Mouse (Mus musculus) erythroid progenitor cell, adult 5-6 weeks (primary cell): Measurements from ENCODE around the gene Ttc6. TPM values are rescaled to one million over a fixed set of nuclear protein-coding genes. Genes with fewer than 3 reads are reported as not detected.

Experiments
- ATAC-seq: replicated peaks from 2 replicates; pipeline ENCODE4 v1.8.0; 2016; ENCODE audit warnings: moderate number of reproducible peaks, mild to moderate bottlenecking, moderate TSS enrichment, inconsistent platforms; ENCODE audit not compliant: poor library complexity, low FRiP score, severe bottlenecking
- total RNA-seq, 2 experiments: library from RNA; stranded (forward) in 1 of 2; stranded (reverse) in 1 of 2; fragments of 150-400 nt in 1 of 2; fragments of 186-747, 209-891 nt in 1 of 2; gene quantifications; 2 replicates each; pipeline versions ENCODE4 v1.2.3 to v1.2.4; 2015 to 2017; ENCODE audit warnings: low replicate concordance in 2 of 2

The Ttc6 gene
- total RNA-seq (2015; ENCODE audit: low replicate concordance) (not detected in 2 replicates), total RNA-seq (2017; ENCODE audit: low replicate concordance) (not detected in 2 replicates)

- ATAC-seq, result no peak
Measured at GRCm38 (mm10) chr12:57563909-57564308, at the start of gene Ttc6. Gene Ttc6, plus strand, starts transcription at chr12:57564113.

DNA sequence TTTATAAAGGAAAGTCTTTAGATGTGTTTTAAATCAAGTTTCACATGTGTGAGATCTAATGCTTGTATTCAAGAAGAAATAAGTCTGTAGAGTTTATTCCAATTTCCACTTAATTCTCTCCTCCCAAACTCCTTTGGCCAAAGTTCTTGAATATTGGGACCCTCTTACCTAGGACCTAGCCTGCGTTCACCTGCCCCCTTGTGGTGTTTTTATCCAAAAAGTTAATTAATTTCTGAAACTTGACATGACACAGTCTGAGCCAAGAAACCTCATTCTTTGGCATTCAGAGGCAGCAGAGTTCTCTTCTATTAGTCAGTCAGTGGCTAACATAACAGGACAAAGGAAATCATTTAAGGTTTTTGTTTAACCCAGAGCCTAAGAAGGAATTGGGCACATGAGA is 49.4 kb upstream of the Ttc6 start:
- ATAC-seq, result no peak

DNA sequence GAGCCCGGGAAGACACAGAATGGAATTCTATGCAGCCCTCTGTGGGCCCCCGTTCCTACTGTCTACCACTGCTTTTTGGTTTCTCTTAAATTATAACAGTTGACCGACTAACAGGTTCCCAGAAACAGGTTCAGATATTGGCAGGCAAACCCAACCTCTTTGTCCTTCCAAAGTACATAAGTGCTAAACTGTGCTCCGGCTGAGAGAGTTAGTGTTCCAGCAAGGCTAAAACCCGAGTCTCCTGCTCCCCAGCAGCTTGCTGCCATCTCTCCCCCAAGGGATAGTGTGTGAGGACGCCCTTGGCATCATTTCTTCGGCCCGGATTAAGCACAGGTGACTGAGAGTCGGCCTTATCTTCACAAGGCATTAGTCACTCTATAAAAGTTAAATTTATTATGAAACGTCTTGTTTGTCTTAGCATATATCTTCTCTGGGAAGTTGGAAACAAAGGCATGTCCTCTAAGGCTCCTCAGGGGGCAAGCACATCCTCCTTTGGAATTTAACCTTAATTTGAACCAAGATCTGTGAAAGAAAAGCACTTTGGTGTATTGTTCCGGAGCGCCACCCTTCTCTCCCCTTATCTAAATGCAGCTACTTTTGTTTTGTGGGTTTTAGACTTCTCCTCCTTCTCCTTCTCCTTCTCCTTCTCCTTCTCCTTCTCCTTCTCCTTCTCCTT is 48.1 kb upstream of the Ttc6 start:
- no peak for ATAC-seq

DNA sequence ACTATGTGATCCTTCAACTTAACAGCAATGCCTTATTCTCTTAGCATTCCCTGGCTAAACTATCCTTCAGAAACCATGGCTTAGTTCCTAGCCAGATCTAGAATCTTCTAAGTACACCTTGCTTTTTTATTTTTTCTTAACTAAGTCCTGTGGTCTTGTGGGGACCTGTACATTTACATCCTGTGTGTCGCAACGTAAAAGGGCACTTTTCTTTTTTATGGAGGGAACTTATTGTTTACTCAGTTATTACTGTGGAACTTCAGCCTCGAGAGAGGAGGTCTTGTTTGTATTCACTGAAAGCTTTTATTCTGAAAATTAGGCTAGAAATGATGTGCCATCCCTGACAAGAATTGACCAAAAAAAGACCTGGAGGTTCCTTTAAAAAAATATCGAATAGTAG is 35.6 kb upstream of the Ttc6 start:
- ATAC-seq, result no peak

DNA sequence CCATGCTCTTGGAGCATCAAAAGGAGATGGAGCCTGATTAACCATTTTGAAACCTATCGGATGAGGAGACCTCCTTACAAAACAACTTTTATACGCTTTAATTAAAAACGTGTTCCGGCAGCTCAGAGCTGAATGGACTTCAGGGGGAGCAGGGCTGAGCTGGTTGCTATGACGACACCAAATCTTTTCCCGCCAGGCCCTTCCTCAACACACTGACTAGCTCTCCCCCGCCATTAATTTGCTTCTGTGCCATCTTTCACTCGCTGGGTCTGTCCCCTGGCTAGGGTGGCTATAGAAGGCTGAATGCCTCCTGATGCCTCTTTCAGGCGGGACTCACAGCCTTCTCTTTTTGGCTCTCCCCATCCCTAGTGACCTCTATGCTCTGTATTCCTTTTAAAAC is 33.4 kb upstream of the Ttc6 start:
- no peak for ATAC-seq

DNA sequence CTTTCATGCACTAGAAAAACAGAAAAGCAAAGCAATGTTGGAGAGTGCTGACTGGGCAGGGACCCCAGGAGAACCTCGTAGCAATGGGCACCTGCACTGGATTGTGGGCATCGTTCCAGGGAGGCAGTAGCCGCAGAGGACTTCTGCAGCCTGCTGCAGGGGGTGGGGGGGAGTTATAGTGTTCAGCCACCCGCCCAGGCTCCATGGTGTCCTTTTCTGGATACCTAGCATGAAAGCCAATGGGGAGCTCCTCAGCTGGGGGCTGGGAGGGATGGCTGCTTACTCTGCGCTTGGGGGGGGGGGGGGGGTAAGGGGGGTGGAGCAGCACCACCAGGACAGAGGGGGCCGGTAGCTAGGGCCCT is 29.4 kb upstream of the Ttc6 start:
- no peak for ATAC-seq

DNA sequence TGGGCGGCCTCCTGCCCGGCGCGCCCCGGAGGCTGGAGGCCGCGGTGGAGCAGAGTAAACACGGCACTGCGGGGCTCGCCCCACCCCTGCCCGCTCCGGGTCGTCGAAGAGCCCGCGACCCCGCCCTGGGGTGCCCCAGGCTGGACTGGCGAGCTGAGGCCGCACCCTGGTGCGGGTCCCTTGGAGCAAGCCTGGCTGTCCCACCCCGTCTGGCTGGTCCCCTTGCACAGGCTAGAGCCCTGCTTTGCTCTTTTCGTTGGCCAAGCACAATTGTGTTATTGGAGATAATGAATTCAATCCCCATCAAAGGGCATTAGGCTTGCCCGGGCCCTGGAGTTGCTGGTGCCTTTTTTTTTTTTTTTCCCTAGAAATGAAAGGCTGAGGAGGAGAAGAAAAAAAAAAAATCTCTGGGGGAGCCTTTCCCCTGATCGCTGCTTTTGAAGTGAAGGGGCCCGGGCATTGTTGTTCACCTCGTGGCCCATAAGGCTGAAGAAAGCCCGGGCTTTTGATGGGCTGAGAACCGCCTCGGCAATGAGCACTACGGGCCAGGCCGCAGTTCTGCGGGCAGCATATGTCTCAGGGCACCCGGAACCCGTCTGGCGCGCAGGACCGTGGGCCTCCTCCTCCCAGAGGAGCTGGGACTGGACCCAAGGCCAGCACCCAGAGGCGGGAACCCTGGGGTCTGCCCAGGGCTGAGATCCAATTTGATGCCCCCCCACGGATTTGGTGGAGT is 28.9 kb upstream of the Ttc6 start:
- ATAC-seq, result no peak

- no peak for ATAC-seq
Measured at GRCm38 (mm10) chr12:57536056-57536908, 27.6 kb upstream of the Ttc6 start.

DNA sequence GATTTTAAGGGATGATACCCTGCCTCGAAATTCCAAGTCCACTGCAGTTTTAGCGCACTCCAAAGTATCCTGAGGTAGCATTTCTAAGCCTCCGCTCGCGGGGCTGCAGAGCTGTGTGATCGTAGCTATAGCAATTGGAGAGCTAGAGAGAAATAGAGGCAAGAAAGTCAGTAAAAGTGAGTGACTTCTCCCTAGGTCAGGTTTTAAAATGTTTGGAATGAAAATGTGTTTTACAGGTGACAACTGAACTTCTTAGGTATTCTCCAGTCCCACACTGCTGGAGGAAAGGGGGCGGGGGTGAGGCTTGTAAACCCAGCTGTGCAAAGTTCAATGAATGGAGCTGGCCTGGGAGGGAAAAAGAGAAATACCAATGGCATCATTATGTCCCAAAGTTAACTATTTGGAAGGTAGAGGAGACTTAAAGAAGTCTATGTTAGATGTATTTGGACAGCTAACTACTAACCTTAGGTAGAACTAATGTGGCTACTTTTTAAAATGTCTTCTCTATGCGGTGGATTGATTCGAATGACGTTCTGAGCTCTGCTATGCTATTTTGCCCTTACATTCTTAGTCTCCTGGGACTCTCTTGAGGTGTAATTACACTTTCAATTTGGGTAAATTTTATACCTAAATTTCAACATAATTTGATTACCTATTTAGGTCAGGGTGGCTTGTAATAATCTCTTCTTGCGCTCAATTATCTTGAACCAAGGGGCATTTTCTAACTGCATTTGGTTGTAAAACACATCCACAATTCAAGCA is 26.8 kb upstream of the Ttc6 start:
- ATAC-seq, result no peak

DNA sequence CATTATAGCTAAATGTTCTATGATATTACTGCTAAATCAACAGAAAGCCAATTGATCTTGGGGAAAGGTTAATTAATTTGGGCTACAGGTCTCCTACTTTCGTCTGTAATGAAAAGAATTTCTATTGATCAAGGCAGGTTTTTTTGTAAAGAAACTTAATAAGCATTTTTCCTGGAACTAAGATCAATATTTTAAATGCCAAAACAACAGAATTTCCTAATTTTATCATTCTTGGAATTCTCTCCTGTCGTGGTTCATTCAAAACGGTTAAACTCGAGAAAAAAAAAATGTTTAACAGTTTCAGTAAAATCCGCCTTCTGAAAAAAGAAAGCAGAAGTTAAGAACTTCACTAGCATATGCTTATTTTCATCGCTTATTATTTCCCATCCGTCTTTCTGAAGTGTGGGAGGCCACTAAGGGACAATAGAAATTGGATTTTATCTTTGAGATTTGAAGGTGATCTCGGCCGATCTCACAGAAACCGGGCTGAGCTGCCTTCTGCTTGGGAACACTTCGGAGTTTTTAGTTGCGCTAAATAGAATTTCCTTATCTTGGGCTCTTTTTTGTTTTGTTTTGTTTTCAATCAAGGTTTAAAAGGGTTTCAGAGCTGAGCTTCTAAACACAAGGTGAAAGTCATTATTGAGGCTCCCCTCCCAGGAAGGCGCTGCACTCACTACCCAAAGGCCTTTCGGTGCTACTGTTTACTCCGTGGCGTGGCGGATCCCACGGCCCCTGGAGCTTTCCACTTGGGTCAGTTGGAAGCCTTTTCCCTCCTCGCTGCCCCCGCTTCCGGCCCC is 25.9 kb upstream of the Ttc6 start:
- ATAC-seq, result no peak

DNA sequence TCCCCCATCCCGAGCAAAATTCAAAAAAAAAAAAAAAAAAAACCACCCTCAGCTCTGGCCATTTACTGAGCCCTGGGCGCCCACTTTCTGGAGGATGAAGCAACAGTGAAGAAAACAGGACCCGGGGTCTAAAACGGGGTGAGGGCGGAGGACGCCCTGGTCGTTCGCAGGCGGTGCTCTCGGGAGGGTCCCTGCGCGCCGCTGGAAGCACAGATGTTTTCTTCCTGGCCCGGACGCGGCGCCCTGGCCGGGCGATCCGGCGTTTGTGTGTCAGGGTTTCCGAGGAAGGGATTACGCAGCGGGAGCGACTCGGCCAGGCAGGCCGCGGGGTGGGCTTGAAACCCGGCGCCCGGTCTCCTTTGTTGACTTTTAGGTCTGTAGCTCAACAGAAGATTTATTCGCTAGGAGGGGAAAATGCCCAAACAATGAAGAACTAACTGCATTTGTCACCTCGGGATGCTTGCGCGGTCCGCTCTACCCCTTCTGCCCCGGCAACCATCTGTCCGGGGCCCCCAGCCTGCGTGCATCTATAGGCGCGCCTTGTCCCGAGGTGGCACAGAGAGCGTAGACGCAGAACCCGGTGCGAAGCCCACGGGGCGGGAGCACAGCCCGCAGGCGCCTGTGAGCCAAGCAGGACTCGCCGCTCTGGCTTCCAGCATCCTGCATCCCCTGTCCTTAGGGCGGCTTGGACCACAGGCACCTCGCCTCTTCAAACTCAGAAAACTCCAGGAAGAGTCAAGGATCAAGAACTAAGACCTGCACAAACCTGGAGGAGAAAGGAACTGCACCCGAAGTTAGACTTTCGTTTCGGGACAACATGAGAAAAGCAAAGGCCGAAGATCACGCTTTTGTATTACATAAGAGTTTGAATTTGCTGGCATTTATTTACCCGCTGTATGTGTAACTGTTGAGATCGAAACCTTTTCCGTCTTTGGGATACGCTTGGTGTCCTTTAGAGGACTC is 25.0 kb upstream of the Ttc6 start:
- no peak for ATAC-seq

DNA sequence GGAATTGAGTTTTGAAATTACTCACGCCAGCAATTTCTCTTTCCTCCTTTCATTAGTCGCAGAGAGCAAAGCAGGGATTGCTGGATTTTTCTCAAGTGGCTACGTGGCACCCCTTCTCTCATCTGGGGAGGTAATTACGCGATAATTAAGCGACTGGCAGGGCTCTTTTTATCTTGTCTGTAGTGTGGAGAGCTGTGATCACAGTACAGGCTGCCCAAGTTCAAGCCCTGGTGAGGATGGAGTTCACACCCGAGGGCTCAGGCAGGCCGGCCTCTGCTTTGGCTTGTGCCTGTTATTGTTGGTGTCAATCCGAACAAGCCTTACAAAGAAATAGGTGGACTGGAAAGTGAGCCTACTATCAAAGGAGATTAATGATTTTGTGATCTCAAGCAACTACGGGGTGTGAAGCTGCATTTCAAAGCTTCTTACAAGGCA is 24.3 kb upstream of the Ttc6 start:
- ATAC-seq, result no peak

DNA sequence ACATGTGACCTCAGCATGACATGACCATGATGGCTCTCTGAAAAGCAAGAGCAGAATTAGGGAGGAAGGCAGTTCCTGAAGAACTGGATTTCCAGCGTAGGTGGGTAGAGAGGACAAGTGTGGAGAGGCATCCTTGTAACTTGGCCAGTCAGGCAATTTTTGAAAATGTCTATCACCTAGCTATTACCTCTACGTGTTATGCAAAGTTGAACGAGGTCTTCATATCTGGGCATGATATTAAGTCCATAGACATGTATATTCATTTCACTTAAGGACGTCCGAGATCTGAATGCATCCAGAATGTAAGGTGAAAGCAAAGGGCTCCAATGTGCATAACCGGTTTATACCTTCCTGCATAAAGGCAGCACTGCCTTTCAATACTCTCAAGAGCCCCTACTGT is 22.8 kb upstream of the Ttc6 start:
- no peak for ATAC-seq

DNA sequence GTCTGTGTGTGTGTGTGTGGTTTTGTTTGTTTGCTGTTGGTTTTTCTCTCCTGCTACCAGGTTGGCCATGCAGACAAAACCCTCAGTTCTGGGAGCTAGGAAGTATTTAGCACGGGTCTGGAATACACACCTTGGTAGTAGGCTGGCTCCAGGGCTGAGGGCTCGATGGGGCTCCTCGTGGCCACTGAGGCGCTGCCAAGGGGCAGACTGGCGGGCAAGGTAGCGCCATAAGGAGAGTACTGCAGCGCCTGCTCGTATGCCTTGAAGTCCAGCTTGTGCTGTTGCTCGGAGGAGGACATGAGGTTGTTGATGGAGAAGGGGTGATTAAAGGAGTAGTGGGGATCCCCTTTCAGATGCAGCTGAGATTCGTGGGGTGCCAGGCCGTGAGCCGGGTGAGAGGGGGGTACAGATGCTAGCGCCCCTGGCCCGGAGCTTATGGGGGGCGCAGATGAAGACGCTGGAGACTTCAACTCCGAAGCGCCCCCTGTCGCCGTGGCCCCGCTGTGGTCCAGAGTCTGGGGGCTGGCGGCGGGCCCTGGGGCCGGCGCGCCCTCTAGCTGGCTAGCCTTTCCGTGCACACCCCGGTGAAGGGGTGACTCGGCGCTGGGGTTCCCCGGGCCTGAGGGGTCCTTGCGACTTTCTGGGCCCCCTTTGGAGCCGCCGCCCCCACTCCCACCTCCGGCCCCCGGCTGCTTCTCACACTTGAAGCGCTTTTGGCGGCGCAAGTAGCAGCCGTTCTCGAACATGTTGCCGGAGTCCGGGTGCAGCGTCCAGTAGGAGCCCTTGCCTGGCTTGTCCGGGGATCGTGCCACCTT is 21.8 kb upstream of the Ttc6 start:
- no peak for ATAC-seq

DNA sequence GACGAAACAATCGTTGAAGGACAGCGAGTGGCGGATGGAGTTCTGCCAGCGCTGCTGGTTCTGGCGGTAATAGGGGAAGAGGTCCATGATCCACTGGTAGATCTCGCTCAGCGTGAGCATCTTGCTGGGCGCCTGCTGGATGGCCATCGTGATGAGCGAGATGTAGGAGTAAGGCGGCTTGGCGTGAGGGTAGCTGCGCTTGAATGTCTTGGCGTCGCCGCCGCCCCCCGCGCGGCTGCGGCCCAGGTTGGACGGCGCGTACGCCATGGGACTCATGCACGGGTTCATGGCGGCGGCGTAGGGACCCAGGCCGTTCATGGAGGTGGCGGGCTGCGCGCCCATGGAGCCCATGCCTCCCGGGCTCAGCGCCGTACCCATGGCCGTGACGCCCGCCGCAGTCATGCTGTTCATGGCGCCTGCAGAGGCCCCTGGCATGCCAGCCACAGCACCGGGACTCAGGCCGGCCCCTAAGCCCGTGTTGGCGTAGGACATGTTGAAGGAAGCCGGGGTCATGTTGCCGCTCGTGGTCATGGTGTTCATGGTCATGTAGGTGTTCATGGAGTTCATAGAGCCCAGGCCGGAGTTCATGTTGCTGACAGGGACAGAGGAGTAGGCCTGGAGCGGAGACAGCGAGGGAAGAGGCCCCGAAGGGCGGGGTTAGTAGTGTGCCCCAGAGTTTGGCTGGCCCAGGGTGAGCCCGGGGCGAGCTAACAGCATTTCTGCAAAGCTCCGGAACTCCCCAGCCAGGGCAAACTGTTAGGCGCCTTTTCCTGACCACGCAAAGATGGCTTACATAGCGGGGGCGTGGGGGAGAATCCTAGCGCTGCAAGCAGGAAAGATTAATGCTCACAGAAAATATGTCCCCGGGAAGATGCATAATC is 20.9 kb upstream of the Ttc6 start:
- no peak for ATAC-seq

DNA sequence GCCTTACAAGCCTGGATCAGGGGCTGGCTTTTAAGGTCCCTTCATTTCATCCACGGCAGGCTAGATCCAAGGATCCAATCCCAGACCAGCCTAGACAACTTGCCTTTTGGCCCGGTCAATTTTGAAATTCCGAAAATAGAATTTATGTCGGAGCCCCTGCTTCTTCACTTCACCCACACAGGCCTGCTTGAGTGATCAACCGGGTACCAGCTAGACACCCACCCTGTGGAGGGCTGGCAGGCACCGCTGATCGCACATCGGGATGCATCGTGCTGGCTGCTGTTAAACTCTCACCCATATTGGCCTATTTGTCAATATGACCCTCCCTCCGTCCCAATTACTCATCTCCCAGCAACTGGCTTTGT is 20.3 kb upstream of the Ttc6 start:
- no peak for ATAC-seq
